Mouse (Mus musculus): Measurements from ENCODE around the gene Nf2. TPM values are rescaled to one million over a fixed set of nuclear protein-coding genes. Genes with fewer than 3 reads are reported as not detected.

Nf2 gene
- polyA plus RNA-seq (2012; rRNA removed): 46.5 and 50.9 TPM in 2 replicates

DNA sequence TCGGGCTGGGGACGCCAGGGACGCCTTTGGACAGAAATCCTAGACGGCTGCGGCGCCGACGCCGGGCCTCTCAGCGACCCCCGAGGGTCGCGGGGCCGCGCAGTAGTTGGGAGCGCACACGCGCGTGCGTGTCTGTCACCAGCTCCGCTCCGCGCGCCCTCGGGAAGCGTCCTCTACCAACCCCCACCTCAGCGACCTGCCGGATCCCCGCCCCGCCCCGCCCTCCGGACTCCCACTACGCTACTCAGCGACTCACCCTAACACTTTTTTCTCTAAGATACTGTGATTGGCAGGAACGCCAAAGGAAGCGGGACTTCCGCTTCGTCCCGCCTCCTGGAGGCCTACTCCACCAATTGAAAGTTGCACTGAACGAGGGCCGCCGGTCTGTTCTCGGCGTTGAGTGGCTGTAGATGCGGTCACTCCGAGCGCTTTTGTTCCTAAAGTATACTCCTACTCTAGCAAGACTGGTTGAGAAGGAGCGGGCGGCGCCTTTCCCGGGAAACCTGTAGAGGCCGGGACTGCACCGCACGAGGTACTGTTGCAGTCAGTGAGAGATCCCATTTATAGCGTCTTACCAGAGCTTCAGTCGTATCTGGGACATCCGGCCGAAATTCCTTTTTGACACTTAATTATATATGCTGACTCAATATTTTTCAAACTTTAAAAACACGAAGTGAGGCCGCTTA lies at the start of gene Nf2:
TSS of gene Nf2 (minus strand) at position 279 of the 686 bp plus-strand sequence.
- peak; percentile 80 for DNase-seq (ENCODE audit: low spot score)

GRCm38 (mm10) chr11:4894848-4895816 lies 45.8 kb upstream of the Nf2 start, which contains the start of gene Thoc5:
Gene Thoc5 (plus strand): TSS chr11:4895320.
- DNase-seq (ENCODE audit: low spot score): peak; percentile 56

DNA sequence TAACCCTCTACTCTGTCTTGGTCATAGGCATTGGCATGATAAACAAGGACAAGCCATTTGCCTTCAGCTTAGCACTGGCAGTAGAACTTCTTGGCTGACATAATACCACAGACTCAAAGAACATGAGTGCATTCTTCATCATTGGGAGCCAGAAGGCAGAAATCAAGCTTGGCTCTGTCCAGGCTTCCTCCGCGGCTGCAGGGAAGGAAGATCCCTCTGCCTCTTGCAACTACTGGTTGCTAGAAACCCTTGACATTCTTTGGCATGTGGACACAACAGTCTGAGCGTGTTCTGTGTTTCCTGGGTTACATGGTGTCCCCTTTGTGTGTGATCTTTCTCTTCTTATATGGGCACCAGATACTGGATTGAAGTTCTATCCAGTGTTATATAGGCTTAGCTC lies 37.7 kb upstream of the Nf2 start:
- no peak for DNase-seq (ENCODE audit: low spot score)

- no peak for DNase-seq (ENCODE audit: low spot score)
These were observed 36.1 kb upstream of the Nf2 start for GRCm38 (mm10) chr11:4885385-4885903.

DNA sequence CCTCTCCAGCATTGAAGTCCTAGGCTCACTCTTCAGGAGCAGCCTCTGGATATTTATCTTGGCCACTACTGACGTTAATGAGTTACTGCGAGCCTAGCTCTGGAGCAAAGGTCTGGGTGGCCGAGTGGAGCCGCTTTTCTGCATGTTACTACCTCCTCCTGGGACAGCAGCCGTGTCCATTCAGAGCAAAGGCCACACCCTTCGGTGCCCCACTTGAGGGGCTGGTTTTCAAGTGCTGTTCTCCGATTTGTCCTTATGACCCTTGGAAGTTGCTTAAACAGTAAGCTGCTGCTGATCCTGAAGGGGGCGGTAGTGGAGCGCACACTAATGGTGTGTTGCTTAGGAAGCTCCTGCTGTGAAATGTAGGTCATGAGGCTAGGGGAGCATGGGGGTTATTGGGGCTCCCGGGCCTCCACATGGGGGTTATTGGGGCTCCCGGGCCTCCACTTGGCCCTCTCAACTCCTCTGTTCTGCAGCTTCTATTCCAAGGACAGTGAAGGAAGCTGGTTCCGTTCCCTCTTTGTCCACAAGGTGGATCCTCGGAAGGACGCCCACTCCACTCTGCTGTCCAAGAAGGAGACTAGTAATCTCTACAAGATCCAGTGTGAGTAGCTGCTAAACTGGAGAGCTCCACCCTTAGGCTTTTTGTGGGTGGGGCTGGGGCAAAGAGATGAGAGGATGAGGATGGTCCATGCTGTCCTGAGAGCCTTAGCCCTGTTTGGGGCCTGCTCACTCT lies 33.7 kb upstream of the Nf2 start:
- no peak for DNase-seq (ENCODE audit: low spot score)

GRCm38 (mm10) chr11:4881087-4881486 lies 31.8 kb upstream of the Nf2 start:
- DNase-seq (ENCODE audit: low spot score): no peak

- no peak for DNase-seq (ENCODE audit: low spot score)
These were observed 25.2 kb upstream of the Nf2 start for GRCm38 (mm10) chr11:4874551-4874950.

DNA sequence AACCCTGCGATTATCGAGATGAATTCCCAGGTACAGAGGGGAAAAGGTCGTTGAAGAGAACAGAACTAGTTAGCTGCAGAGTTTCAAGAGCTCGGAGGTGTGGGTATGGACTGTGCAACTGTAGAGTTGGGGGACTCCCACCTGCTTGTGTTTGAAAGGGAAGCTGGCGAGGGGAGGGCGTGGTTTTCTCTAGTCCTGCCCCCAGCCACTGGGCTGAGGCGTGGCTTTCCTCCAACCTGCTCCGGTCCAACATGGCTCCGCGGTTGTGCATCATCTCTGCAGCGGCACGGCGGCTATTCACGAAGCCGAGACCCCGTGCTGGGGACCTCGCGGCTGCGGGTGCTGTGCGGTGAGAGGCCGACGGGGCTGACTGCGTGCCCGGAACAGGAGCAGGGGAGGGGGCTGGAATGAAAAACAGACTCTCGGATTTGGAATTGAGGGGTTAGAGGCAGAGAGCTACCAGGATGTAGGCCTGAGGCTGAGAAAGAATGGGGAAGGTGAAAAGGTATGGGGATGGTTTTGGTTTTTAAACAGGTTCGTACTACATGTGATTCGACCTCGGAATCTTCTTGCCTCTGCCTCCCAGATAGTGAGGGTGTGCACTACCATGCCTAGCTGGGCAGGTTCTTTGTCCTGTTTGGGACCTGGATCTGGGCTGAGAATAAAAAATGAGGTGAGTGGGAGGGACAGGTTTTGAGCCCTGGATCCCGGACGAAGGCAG lies 24.6 kb upstream of the Nf2 start, which contains the start of gene Nipsnap1:
TSS of gene Nipsnap1 (plus strand) at position 197 of the 721 bp plus-strand sequence.
- DNase-seq (ENCODE audit: low spot score): peak; percentile 41

DNA sequence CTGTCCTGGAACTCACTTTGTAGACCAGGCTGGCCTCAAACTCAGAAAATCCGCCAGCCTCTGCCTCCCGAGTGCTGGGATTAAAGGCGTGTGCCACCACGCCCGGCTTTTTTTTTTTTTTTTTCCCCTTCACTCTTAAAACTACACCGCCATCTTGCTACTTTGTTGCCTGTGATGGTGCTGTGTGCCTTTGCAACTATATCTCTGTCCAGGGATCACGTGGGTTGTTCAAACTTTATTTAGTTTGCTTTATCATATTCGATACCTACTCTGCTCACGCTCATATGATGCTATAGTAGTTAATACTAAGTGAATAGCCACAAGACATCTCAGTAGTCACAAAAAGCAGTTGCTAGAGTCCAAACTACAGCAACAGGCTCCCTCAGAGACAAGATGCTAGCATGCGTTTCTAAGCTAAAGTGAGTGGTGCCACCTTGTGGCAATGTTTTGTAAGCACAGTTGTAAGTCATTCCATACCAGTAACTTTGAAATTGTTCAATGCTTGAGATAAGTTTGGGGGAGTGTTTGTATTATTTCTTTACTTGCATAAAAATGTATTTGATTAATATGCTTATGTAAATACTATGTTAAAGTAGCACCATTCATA lies 16.4 kb upstream of the Nf2 start:
- DNase-seq (ENCODE audit: low spot score): no peak

DNA sequence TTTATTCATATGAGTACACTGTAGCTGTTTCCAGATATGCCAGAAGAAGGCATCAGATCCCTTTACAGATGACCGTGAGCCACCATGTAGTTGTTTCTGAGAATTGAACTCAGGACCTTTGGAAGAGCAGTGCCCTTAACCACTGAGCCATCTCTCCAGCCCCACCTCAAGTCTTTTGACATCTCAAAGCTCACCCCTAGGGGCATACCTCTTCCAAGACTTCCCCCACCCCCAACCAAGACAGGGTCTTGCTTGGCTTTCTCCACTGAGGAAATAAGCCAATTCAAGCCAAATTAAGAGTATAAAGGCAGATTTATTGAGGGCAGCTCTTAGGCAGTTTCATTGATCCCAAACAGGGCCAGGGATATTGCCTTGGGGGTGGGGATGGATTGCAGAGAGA lies 13.4 kb upstream of the Nf2 start:
- no peak for DNase-seq (ENCODE audit: low spot score)

DNA sequence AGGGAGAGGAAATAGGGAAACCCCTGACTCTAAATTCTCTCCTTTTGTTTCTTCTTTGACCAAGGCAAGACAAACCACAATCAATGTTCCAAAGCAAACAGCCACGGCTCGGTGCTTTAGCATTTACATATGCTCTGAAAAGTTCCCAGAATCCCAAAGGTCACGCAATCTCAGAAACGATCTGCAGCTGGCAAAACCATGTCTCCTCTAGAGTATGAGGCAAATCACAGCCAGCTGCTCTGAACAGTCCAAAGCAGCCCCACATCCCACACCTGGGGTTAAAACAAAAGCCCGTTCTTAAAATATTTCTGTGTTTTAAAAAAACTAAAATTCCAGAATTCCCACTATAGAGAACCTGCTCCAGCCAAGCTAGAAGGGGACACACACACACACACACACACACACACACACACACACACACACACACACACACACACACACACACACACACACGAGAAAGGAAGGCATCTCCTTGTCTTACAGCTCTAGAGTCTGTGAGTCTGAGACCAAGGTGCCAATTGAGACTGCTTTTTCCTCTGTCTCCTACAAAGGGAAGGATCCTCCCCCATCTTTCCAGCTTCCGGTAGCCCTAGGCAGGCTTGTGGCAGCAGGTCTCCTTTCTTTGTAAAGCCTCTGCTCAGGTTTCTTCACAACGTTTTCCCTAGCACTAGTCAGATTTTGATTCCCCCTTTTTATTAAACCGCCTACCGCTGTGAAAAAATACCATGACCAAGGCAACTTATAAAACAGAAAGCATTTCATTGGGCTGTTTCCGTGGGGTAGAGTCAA lies 12.7 kb upstream of the Nf2 start:
- no peak for DNase-seq (ENCODE audit: low spot score)

GRCm38 (mm10) chr11:4860986-4861385 lies 11.7 kb upstream of the Nf2 start:
- no peak for DNase-seq (ENCODE audit: low spot score)

- DNase-seq (ENCODE audit: low spot score): no peak
These were observed 9.1 kb upstream of the Nf2 start for GRCm38 (mm10) chr11:4858416-4858815.

- no peak for DNase-seq (ENCODE audit: low spot score)
These were observed 4.8 kb upstream of the Nf2 start for GRCm38 (mm10) chr11:4854181-4854580.

DNA sequence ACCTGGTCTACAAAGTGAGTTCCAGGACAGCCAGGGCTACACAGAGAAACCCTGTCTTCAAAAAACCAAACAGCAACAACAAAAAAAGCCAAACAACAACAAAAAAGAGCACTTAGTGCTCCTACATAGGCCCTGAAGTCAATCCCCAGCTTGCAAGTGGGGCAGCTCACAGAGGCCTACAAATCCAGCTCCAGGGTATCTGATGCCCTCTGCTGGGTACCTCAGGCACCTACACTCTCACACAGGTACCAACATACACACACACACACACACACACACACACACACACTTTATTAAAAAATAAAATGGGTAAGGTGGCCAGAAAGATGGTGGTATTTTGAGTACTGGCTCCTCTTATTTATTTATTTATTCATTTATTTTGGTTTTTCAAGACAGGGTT lies 3.7 kb upstream of the Nf2 start:
- DNase-seq (ENCODE audit: low spot score): no peak

GRCm38 (mm10) chr11:4850404-4850803 lies 1.1 kb upstream of the Nf2 start:
- DNase-seq (ENCODE audit: low spot score): no peak

GRCm38 (mm10) chr11:4848483-4849248 lies 670 bp downstream of the Nf2 start:
- DNase-seq (ENCODE audit: low spot score): peak; percentile 43

- no peak for DNase-seq (ENCODE audit: low spot score)
These were observed 8.3 kb downstream of the Nf2 start for GRCm38 (mm10) chr11:4840942-4841526.

GRCm38 (mm10) chr11:4838235-4838634 lies 11.1 kb downstream of the Nf2 start:
- DNase-seq (ENCODE audit: low spot score): no peak

Data from urinary bladder, adult 2 months (tissue).